Mouse (Mus musculus) bone marrow macrophage, adult 2 months (primary cell): ENCODE data around the gene Btbd1.

Source experiments
- CTCF ChIP-seq: IDR thresholded peaks from 2 replicates; pipeline ENCODE4 v1.5.1; 2012; ENCODE audit warnings: low read depth, mild to moderate bottlenecking, low read length, moderate library complexity
- POLR2A ChIP-seq: IDR thresholded peaks from 2 replicates; pipeline ENCODE4 v1.6.1; 2012; ENCODE audit warnings: mild to moderate bottlenecking, low read depth, low read length, borderline replicate concordance

DNA sequence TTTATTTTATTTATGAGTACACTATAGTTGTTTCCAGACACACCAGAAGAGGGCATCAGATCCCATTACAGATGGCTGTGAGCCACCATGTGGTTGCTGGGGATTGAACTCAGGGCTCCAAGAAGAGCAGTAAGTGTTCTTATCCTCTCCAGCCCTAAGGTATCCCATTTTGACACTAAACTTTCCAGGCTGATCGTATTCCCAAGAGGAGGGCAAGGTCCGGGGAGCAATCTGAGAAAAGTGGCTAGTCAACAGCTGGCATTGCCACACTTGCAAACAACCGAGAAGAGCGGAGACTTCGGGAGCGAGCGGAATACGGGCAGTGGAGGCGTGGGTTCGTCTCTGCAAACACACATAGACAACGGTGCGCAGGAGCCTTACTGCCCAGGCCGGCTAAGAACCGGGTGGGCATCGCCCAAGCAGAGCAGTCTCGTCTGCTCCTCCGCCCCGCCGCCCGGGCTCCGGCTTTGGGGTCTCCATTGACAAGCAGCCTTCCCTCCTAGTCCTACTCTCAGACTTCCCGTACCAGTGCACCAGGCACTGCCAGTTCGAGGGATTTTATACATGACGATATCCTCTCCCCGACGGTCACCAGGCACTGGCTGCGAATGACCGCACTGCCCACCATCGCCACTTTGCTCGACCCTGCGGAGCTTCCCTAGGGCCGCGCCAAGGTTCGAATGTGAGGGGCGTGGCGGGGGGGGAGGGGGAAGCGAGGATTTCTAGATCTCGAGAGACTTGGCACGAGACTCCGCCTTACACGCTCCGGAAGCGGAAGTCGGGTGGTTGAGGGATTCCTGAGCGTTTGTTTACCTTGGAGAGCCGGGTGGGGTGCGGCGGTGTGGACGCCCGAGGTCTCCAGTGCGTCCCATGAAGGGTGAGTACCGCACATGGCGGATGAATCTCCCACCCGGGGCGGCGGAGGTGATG lies 66.8 kb downstream of the Btbd1 start, which contains the start of gene Ramac:
- no peak for TF ChIP-seq CTCF
- TF ChIP-seq POLR2A = no peak
